Comparison of ENCODE assay signal across 32 mouse cellular contexts in genomic region chr10:95542916-95543315, GRCm38 (mm10).
"Had no signal": no experiment of that assay in that cellular context is flagged by ENCODE, and none has a peak within 500 bp of the region (broad histone marks: within the 10 kb centered on the region; RNA-seq: fewer than 3 reads in every experiment).

No protein-coding gene starts in this region.

- H3K27me3 ChIP-seq: heart, embryonic 12.5 days; heart, embryonic 13.5 days; heart, embryonic 15.5 days; hindbrain, embryonic 12.5 days; hindbrain, embryonic 13.5 days; hindbrain, embryonic 15.5 days; intestine, embryonic 15.5 days; kidney, embryonic 15.5 days had no signal

- H3K4me1 ChIP-seq: hindbrain, embryonic 10.5 days; hindbrain, embryonic 12.5 days; hindbrain, embryonic 13.5 days; hindbrain, embryonic 15.5 days; intestine, embryonic 15.5 days; kidney, embryonic 15.5 days had no signal

- H3K9me3 ChIP-seq: heart, embryonic 10.5 days; heart, embryonic 12.5 days; heart, embryonic 13.5 days; heart, embryonic 15.5 days; hindbrain, embryonic 10.5 days; hindbrain, embryonic 12.5 days; hindbrain, embryonic 13.5 days; hindbrain, embryonic 15.5 days; intestine, embryonic 15.5 days; kidney, embryonic 15.5 days had no signal

- H3K4me2 ChIP-seq: heart, embryonic 11.5 days; heart, embryonic 12.5 days; heart, embryonic 13.5 days; heart, embryonic 15.5 days; hindbrain, embryonic 12.5 days; hindbrain, embryonic 13.5 days; hindbrain, embryonic 14.5 days; hindbrain, embryonic 15.5 days; intestine, embryonic 15.5 days; kidney, embryonic 15.5 days had no signal

- H3K27ac ChIP-seq: heart, embryonic 10.5 days; heart, embryonic 13.5 days; heart, embryonic 15.5 days; hindbrain, embryonic 10.5 days; hindbrain, embryonic 12.5 days; hindbrain, embryonic 13.5 days; hindbrain, embryonic 14.5 days; hindbrain, embryonic 15.5 days; hindbrain, postnatal 0 days; intestine, embryonic 15.5 days; kidney, embryonic 15.5 days; kidney, postnatal 0 days; left cerebral cortex, adult 2 months had no signal

- H3K4me3 ChIP-seq: heart, embryonic 10.5 days; heart, embryonic 12.5 days; heart, embryonic 13.5 days; heart, embryonic 15.5 days; hindbrain, embryonic 10.5 days; hindbrain, embryonic 12.5 days; hindbrain, embryonic 13.5 days; hindbrain, embryonic 15.5 days; intestine, embryonic 15.5 days; kidney, embryonic 15.5 days; left cerebral cortex, adult 2 months had no signal

- ATAC-seq: hindbrain, embryonic 16.5 days; hindbrain, postnatal 0 days; inflammation-experienced regulatory T-cells, adult 6 months; intestine, embryonic 15.5 days; intestine, embryonic 16.5 days; intestine, postnatal 0 days had no signal

- H3K9ac ChIP-seq: heart, embryonic 12.5 days; heart, embryonic 13.5 days; heart, embryonic 15.5 days; hindbrain, embryonic 12.5 days; hindbrain, embryonic 13.5 days; hindbrain, embryonic 14.5 days; hindbrain, embryonic 15.5 days; intestine, embryonic 15.5 days; kidney, embryonic 15.5 days had no signal

- DNase-seq: heart, postnatal 10 days; heart, postnatal 14 days; heart, postnatal 36 days; heart, postnatal 4 days; kidney, adult 11 months; kidney, adult 18-20 months; kidney, adult 9 months; kidney, postnatal 10 days; kidney, postnatal 14 days; kidney, postnatal 36 days; kidney, postnatal 4 days; layer of hippocampus, adult 9-11 months; layer of hippocampus, postnatal 36 days had no signal
